In genomic region chr17:5064777-5065176, GRCm38 (mm10) we compare ENCODE assay signal across 16 mouse cellular contexts.
DNase-seq lines count a peak whose midpoint lies in the region; ATAC-seq and TF ChIP-seq lines count a peak whose summit lies in the region.
"Had no signal": no experiment of that assay in that cellular context is flagged by ENCODE, and none has a peak within 500 bp of the region (broad histone marks: within the 10 kb centered on the region; RNA-seq: fewer than 3 reads in every experiment).

No protein-coding gene starts in this region.

- no peaks in the 10 kb centered on the region for H3K9me3 ChIP-seq in intestine, postnatal 0 days (ENCODE audit: control insufficient read depth)
- no peaks in the 10 kb centered on the region for H3K9me3 ChIP-seq in intestine, embryonic 16.5 days (ENCODE audit: control insufficient read depth, low read length)
- no peaks in the 10 kb centered on the region for H3K9me3 ChIP-seq in neural tube, embryonic 15.5 days (replicated peaks)
- H3K9me3 ChIP-seq: embryonic facial prominence, embryonic 13.5 days; limb, embryonic 15.5 days had no signal

- ATAC-seq in intestine, postnatal 0 days: no peak
- ATAC-seq in intestine, embryonic 16.5 days: no peak
- no peak for ATAC-seq in erythroblast, adult 5-6 weeks (replicated peaks; ENCODE audit: low FRiP score, poor library complexity, severe bottlenecking)
- no peak for ATAC-seq in neural tube, embryonic 15.5 days (ENCODE audit: low FRiP score)
- ATAC-seq: CD4-positive, CD25-positive, alpha-beta regulatory T cell, adult 4 months; midbrain, embryonic 16.5 days; Patski had no signal

- no peak for TF ChIP-seq POLR2A in spleen, adult 2 months (IDR thresholded peaks at IDR 0.05; ENCODE audit: low read depth, low read length)
- TF ChIP-seq POLR2A in liver, adult 2 months (IDR thresholded peaks at IDR 0.05; ENCODE audit: extremely low read depth, insufficient read depth, low read length): no peak

- H3K36me3 ChIP-seq in intestine, postnatal 0 days (ENCODE audit: control insufficient read depth, insufficient read depth): no peaks in the 10 kb centered on the region
- no peaks in the 10 kb centered on the region for H3K36me3 ChIP-seq in intestine, embryonic 16.5 days (ENCODE audit: control insufficient read depth, insufficient read depth, low read length)
- no peaks in the 10 kb centered on the region for H3K36me3 ChIP-seq in spleen, adult 2 months (ENCODE audit: control insufficient read depth, insufficient read depth, low read length)
- H3K36me3 ChIP-seq in liver, adult 2 months (ENCODE audit: control insufficient read depth, insufficient read depth, low read length): no peaks in the 10 kb centered on the region
- H3K36me3 ChIP-seq in neural tube, embryonic 15.5 days: no peaks in the 10 kb centered on the region
- H3K36me3 ChIP-seq: embryonic facial prominence, embryonic 13.5 days; limb, embryonic 15.5 days had no signal

- no peak for DNase-seq in spleen, adult 2 months (ENCODE audit: low read depth in 1 of 2, low spot score in 2 of 2)
- no peak for DNase-seq in spleen, postnatal 36 days (ENCODE audit: low spot score in 2 of 2)
- no peak for DNase-seq in liver, adult 2 months (ENCODE audit: extremely low read depth, low read depth, low spot score)
- DNase-seq: cerebellum, adult 11-12 months; heart, adult 18-20 months; heart, postnatal 10 days; thymus, adult 2 months had no signal

- H3K4me2 ChIP-seq in intestine, postnatal 0 days (replicated peaks; ENCODE audit: low read depth): no peak overlapping the region
- H3K4me2 ChIP-seq in intestine, embryonic 16.5 days (ENCODE audit: low read depth, low read length): no peak overlapping the region
- H3K4me2 ChIP-seq in neural tube, embryonic 15.5 days: no peak overlapping the region
- H3K4me2 ChIP-seq: embryonic facial prominence, embryonic 13.5 days; limb, embryonic 15.5 days had no signal

- 69% methylated on average over 6 of the region's 6 CpGs for WGBS in intestine, postnatal 0 days
- 70% methylated on average over 6 of the region's 6 CpGs for WGBS in intestine, embryonic 16.5 days
- WGBS in spleen, adult 2 months: 83% methylated on average over 6 of the region's 6 CpGs
- WGBS in liver, adult 2 months: 88% methylated on average over 6 of the region's 6 CpGs
- WGBS in neural tube, embryonic 15.5 days: 86% methylated on average over 6 of the region's 6 CpGs

- H3K27ac ChIP-seq in intestine, postnatal 0 days (ENCODE audit: low read depth, low read length): no peak overlapping the region
- no peak overlapping the region for H3K27ac ChIP-seq in intestine, embryonic 16.5 days (ENCODE audit: low read length)
- no peak overlapping the region for H3K27ac ChIP-seq in spleen, adult 2 months (ENCODE audit: insufficient read depth, low read length)
- no peak overlapping the region for H3K27ac ChIP-seq in liver, adult 2 months (replicated peaks; ENCODE audit: insufficient read depth, low read depth, low read length)
- no peak overlapping the region for H3K27ac ChIP-seq in neural tube, embryonic 15.5 days (replicated peaks)
- H3K27ac ChIP-seq: embryonic facial prominence, embryonic 13.5 days; limb, embryonic 15.5 days had no signal

- H3K9ac ChIP-seq in intestine, postnatal 0 days (ENCODE audit: low read depth, low read length): no peak overlapping the region
- no peak overlapping the region for H3K9ac ChIP-seq in intestine, embryonic 16.5 days (ENCODE audit: low read depth, low read length)
- H3K9ac ChIP-seq in liver, adult 2 months (ENCODE audit: low read depth, low read length): no peak overlapping the region
- H3K9ac ChIP-seq in neural tube, embryonic 15.5 days (replicated peaks): no peak overlapping the region
- H3K9ac ChIP-seq: embryonic facial prominence, embryonic 13.5 days; limb, embryonic 15.5 days had no signal

- H3K27me3 ChIP-seq in intestine, postnatal 0 days (replicated peaks; ENCODE audit: control insufficient read depth, insufficient read depth, low read length): no peaks in the 10 kb centered on the region
- H3K27me3 ChIP-seq in intestine, embryonic 16.5 days (replicated peaks; ENCODE audit: control insufficient read depth, insufficient read depth, low read length): no peaks in the 10 kb centered on the region
- no peaks in the 10 kb centered on the region for H3K27me3 ChIP-seq in spleen, adult 2 months (ENCODE audit: control insufficient read depth, insufficient read depth, low read length)
- no peaks in the 10 kb centered on the region for H3K27me3 ChIP-seq in liver, adult 2 months (ENCODE audit: control insufficient read depth, insufficient read depth, low read length)
- no peaks in the 10 kb centered on the region for H3K27me3 ChIP-seq in neural tube, embryonic 15.5 days (replicated peaks)
- H3K27me3 ChIP-seq: embryonic facial prominence, embryonic 13.5 days; limb, embryonic 15.5 days; Patski had no signal

- H3K79me2 ChIP-seq in liver, adult 2 months (ENCODE audit: control insufficient read depth, insufficient read depth, low read length): peaks cover 54% of the 10 kb centered on the region

- TF ChIP-seq CTCF in intestine, postnatal 0 days (IDR thresholded peaks at IDR 0.05; ENCODE audit: low read depth): peak; percentile 60
- peak; percentile 8; the same call in 1 of the 2 replicates for TF ChIP-seq CTCF in spleen, adult 2 months (IDR thresholded peaks at IDR 0.05; ENCODE audit: extremely low read depth, insufficient read depth, insufficient read length, insufficient replicate concordance)
- peak; percentile 26; the same call in 1 of the 2 replicates for TF ChIP-seq CTCF in liver, adult 2 months (IDR thresholded peaks at IDR 0.05; ENCODE audit: low read depth, low read length)

- 0 out of 2 replicates have a peak, but pooled peaks cover 7% of the 10 kb centered on the region for H3K4me1 ChIP-seq in intestine, postnatal 0 days (replicated peaks; ENCODE audit: control insufficient read depth, insufficient read depth, low read length)
- H3K4me1 ChIP-seq in intestine, embryonic 16.5 days (ENCODE audit: control insufficient read depth, insufficient read depth, low read length): peaks cover 29% of the 10 kb centered on the region
- peaks cover 7% of the 10 kb centered on the region; the same call in 1 of the 2 replicates for H3K4me1 ChIP-seq in spleen, adult 2 months (ENCODE audit: control insufficient read depth, insufficient read depth, insufficient read length)
- peaks cover 14% of the 10 kb centered on the region for H3K4me1 ChIP-seq in liver, adult 2 months (ENCODE audit: control insufficient read depth, insufficient read depth, low read length)
- peaks cover 62% of the 10 kb centered on the region for H3K4me1 ChIP-seq in neural tube, embryonic 15.5 days

- H3K4me3 ChIP-seq in intestine, postnatal 0 days (ENCODE audit: low read depth, low read length): no peak overlapping the region
- no peak overlapping the region for H3K4me3 ChIP-seq in intestine, embryonic 16.5 days (ENCODE audit: low read length)
- no peak overlapping the region for H3K4me3 ChIP-seq in spleen, adult 2 months (ENCODE audit: extremely low read depth, insufficient read depth, insufficient read length)
- H3K4me3 ChIP-seq in liver, adult 2 months (ENCODE audit: insufficient read depth, low read depth, low read length): no peak overlapping the region
- no peak overlapping the region for H3K4me3 ChIP-seq in neural tube, embryonic 15.5 days (replicated peaks)
- H3K4me3 ChIP-seq: embryonic facial prominence, embryonic 13.5 days; limb, embryonic 15.5 days had no signal

Comparison
In these comparisons a context has a peak if more than half of its experiments do, and no peak if none do; other contexts are left out.
1. CTCF ChIP-seq: peak in every context shown above with its lines; median percentile 60 in intestine, postnatal 0 days; 26 in liver, adult 2 months; 8 in spleen, adult 2 months.